Mouse (Mus musculus) bone marrow macrophage, adult 2 months (primary cell): ENCODE measurements around the gene Plxnd1.

Experiments
- CTCF ChIP-seq: IDR thresholded peaks from 2 replicates; pipeline ENCODE4 v1.5.1; 2012; ENCODE audit warnings: low read depth, mild to moderate bottlenecking, low read length, moderate library complexity
- POLR2A ChIP-seq: IDR thresholded peaks from 2 replicates; pipeline ENCODE4 v1.6.1; 2012; ENCODE audit warnings: mild to moderate bottlenecking, low read depth, low read length, borderline replicate concordance

DNA sequence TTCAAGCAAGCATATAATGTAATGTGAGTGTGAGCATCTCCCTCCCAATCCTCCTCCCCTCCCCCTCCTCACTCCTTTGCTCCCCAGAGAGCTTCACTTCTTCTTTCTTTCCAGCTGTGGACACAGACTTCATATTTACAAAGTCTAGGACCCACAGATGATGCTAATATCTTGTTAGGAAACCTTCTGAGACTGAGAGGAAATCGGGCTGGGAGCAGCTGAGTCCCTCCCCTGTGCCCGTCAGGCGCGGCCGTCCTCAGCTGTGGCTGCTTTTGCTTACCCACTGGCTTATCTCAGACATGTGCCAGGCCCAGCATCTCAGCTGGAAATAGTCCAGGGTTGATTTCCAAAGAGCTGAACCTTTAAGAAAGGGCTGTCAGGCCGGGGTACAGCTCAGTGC lies 48.4 kb downstream of the Plxnd1 start:
- TF ChIP-seq POLR2A (no peak), CTCF (no peak)
